Mouse (Mus musculus): Measurements from ENCODE around the gene Lingo3. TPM values are rescaled to one million over a fixed set of nuclear protein-coding genes. Genes with fewer than 3 reads are reported as not detected.

Gene Lingo3
- polyA plus RNA-seq, 1 experiment from 2014 or later, result 0.10 TPM

DNA sequence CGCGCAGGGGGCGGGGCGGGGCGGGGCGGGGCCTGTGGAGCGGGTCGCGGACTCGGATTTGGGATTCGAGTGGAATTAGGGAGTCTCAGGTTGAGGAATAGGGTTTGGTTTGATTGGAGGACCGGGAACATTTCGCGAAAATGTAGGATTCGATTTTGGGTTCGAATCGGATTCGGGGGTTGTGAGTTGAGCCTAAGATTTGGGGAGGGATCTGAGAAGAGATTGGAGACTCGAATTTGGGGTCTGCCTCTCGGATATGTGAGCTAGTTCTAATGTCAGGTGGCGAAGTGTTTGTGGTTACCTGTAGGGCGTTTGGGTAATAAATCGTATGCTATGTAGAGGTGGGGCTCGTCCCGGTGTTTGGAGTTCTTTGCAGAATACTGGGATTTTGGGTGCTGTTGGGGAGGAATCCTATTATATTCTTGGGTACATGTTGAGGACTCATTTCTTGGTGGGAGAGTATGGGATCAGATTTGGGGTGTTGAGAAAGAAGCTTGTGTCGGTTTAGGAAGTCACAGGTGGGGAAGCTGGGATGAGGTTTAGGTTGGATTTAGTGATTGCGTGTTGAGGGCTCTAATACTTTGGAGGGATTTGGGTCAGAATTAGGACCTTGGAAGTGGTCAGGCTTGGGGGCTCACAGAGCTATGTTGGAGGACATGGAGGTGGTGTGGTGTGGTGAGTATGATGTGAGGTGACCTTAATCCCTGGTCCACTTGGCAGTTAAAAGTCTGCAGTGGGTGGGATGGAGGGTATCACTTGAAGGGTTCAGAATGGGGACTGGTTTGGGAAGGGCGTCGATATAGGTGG is 16.6 kb downstream of the Lingo3 start:
- Histone ChIP-seq H3K27me3 (replicated peaks; ENCODE audit: control insufficient read depth, insufficient read depth, low read length) (no peaks in the 10 kb centered on the region), H3K36me3 (ENCODE audit: control insufficient read depth, insufficient read depth, low read length) (peaks cover 4% of the 10 kb centered on the region; the same call in 1 of the 2 replicates), H3K9ac (ENCODE audit: low read depth, low read length) (peak overlapping the region; percentile 94), H3K9me3 (ENCODE audit: control insufficient read depth, low read length) (no peaks in the 10 kb centered on the region), H3K4me1 (ENCODE audit: control insufficient read depth, insufficient read depth, low read length) (peaks cover 26% of the 10 kb centered on the region), H3K4me3 (ENCODE audit: low read length) (peak overlapping the region; percentile 73), H3K27ac (ENCODE audit: low read length) (peak overlapping the region; percentile 91), H3K4me2 (ENCODE audit: low read depth, low read length) (peak overlapping the region; percentile 93)
- WGBS, result 6% methylated on average over 28 of the region's 29 CpGs
- no peak for ATAC-seq

- Histone ChIP-seq H3K4me2 (ENCODE audit: low read depth, low read length) (peak within 1 kb of the TSS; percentile 93), H3K4me1 (ENCODE audit: control insufficient read depth, insufficient read depth, low read length) (peaks cover 26% of the 10 kb centered on the region), H3K27me3 (replicated peaks; ENCODE audit: control insufficient read depth, insufficient read depth, low read length) (no peaks in the 10 kb centered on the region), H3K27ac (ENCODE audit: low read length) (peak within 1 kb of the TSS; percentile 91), H3K9ac (ENCODE audit: low read depth, low read length) (peak within 1 kb of the TSS; percentile 94), H3K4me3 (ENCODE audit: low read length) (peak within 1 kb of the TSS; percentile 73), H3K9me3 (ENCODE audit: control insufficient read depth, low read length) (no peaks in the 10 kb centered on the region), H3K36me3 (ENCODE audit: control insufficient read depth, insufficient read depth, low read length) (peaks cover 4% of the 10 kb centered on the region; the same call in 1 of the 2 replicates)
- under 1% methylated on average over 78 of the region's 82 CpGs for WGBS
- peak; percentile 98 for ATAC-seq
Measured at GRCm38 (mm10) chr10:80826151-80827062, 17.4 kb downstream of the Lingo3 start, which contains the start of gene Oaz1. Gene Oaz1 (plus strand): TSS chr10:80826656.

GRCm38 (mm10) chr10:80824827-80825226 is 19.0 kb downstream of the Lingo3 start:
- Histone ChIP-seq H3K4me1 (ENCODE audit: control insufficient read depth, insufficient read depth, low read length) (peaks cover 13% of the 10 kb centered on the region), H3K27ac (ENCODE audit: low read length) (no peak overlapping the region), H3K9ac (ENCODE audit: low read depth, low read length) (no peak overlapping the region), H3K27me3 (replicated peaks; ENCODE audit: control insufficient read depth, insufficient read depth, low read length) (no peaks in the 10 kb centered on the region), H3K9me3 (ENCODE audit: control insufficient read depth, low read length) (no peaks in the 10 kb centered on the region), H3K36me3 (ENCODE audit: control insufficient read depth, insufficient read depth, low read length) (no peaks in the 10 kb centered on the region; the same call in 1 of the 2 replicates), H3K4me3 (ENCODE audit: low read length) (no peak overlapping the region), H3K4me2 (ENCODE audit: low read depth, low read length) (no peak overlapping the region)
- 63% methylated on average over 2 of the region's 2 CpGs for WGBS
- ATAC-seq, result no peak

DNA sequence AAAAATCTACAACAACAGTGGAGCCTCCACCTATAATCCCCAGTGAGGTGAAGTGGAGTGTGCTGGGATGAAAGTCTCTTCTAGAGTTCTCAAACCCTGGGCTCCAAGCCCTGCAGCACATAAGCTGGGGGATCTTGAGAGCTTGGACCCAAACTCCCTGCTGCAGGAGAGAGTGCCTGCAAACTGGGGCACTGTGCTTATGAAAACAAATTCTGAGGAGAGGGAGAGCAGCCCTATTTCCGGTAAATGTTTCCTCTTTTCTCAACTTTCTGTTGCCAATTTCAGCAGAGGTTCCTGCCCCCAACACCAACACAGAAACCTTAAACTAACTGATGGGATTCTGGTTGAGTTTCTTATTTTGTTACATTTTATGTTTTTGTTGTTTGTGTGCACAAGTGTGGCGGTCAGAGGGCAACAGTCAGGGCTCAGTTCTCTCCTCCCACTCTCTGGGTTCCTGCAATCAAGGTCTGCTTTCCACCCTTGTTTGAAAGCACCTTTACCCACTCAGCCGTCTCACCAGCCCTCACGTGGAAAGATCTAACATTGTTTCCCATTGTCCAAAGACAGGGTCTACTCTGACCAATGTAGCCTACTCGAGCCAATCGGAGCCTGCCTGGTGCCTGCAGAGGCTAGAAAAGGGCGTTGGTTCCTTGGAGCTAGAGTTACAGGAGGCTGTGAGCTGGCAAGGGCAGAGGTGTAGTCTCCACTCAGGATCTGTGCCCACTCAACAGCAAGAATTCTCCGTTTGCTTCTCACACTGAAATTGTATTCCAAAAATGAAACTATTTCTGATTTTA is 19.8 kb downstream of the Lingo3 start:
- no peak for ATAC-seq
- no peaks in the 10 kb centered on the region for H3K27me3 ChIP-seq (replicated peaks; ENCODE audit: control insufficient read depth, insufficient read depth, low read length)
- 63% methylated on average over 8 of the region's 8 CpGs for WGBS
- H3K36me3 ChIP-seq (ENCODE audit: control insufficient read depth, insufficient read depth, low read length), result no peaks in the 10 kb centered on the region; the same call in 1 of the 2 replicates
- H3K9me3 ChIP-seq (ENCODE audit: control insufficient read depth, low read length), result no peaks in the 10 kb centered on the region
- no peak overlapping the region for H3K4me2 ChIP-seq (ENCODE audit: low read depth, low read length)
- H3K9ac ChIP-seq (ENCODE audit: low read depth, low read length), result no peak overlapping the region
- no peak overlapping the region for H3K4me3 ChIP-seq (ENCODE audit: low read length)
- H3K4me1 ChIP-seq (ENCODE audit: control insufficient read depth, insufficient read depth, low read length), result peaks cover 7% of the 10 kb centered on the region
- H3K27ac ChIP-seq (ENCODE audit: low read length), result no peak overlapping the region

- 73% methylated on average over 1 of the region's 1 CpGs for WGBS
- Histone ChIP-seq H3K4me3 (ENCODE audit: low read length) (no peak overlapping the region), H3K9ac (ENCODE audit: low read depth, low read length) (no peak overlapping the region), H3K9me3 (ENCODE audit: control insufficient read depth, low read length) (no peaks in the 10 kb centered on the region), H3K4me1 (ENCODE audit: control insufficient read depth, insufficient read depth, low read length) (peaks cover 7% of the 10 kb centered on the region; the same call in 1 of the 2 replicates), H3K36me3 (ENCODE audit: control insufficient read depth, insufficient read depth, low read length) (no peaks in the 10 kb centered on the region; the same call in 1 of the 2 replicates), H3K4me2 (ENCODE audit: low read depth, low read length) (no peak overlapping the region), H3K27ac (ENCODE audit: low read length) (no peak overlapping the region), H3K27me3 (replicated peaks; ENCODE audit: control insufficient read depth, insufficient read depth, low read length) (no peaks in the 10 kb centered on the region)
- ATAC-seq, result no peak
Measured at GRCm38 (mm10) chr10:80823316-80823715, 20.5 kb downstream of the Lingo3 start.

DNA sequence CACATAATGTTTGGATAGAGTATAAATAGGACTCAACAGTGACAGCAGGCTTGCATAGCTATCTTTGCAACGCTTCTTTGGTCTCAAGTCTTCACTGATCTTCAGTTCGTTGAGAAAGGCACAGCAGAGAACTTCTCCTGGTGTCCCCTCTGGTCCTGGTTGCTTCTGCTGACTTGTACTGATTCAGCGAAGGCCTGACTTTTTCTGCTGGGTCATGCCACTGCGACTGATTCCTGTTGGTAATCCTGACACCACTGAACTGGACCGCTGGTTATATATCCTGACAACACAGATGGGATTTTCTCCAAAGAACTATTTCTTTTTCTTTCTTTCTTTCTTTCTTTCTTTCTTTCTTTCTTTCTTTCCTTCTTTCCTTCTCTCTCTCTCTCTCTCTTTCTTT is 21.3 kb downstream of the Lingo3 start:
- no peak for ATAC-seq
- Histone ChIP-seq H3K9ac (ENCODE audit: low read depth, low read length) (no peak overlapping the region), H3K4me2 (ENCODE audit: low read depth, low read length) (no peak overlapping the region), H3K4me1 (ENCODE audit: control insufficient read depth, insufficient read depth, low read length) (no peaks in the 10 kb centered on the region), H3K9me3 (ENCODE audit: control insufficient read depth, low read length) (no peaks in the 10 kb centered on the region), H3K27me3 (replicated peaks; ENCODE audit: control insufficient read depth, insufficient read depth, low read length) (no peaks in the 10 kb centered on the region), H3K36me3 (ENCODE audit: control insufficient read depth, insufficient read depth, low read length) (no peaks in the 10 kb centered on the region), H3K27ac (ENCODE audit: low read length) (no peak overlapping the region), H3K4me3 (ENCODE audit: low read length) (no peak overlapping the region)
- 93% methylated on average over 5 of the region's 5 CpGs for WGBS

- no peak for ATAC-seq
- H3K4me1 ChIP-seq (ENCODE audit: control insufficient read depth, insufficient read depth, low read length), result no peaks in the 10 kb centered on the region
- H3K9me3 ChIP-seq (ENCODE audit: control insufficient read depth, low read length), result no peaks in the 10 kb centered on the region
- H3K4me3 ChIP-seq (ENCODE audit: low read length), result no peak overlapping the region
- H3K27me3 ChIP-seq (replicated peaks; ENCODE audit: control insufficient read depth, insufficient read depth, low read length), result no peaks in the 10 kb centered on the region
- H3K4me2 ChIP-seq (ENCODE audit: low read depth, low read length), result no peak overlapping the region
- H3K36me3 ChIP-seq (ENCODE audit: control insufficient read depth, insufficient read depth, low read length), result no peaks in the 10 kb centered on the region
- H3K27ac ChIP-seq (ENCODE audit: low read length), result no peak overlapping the region
- H3K9ac ChIP-seq (ENCODE audit: low read depth, low read length), result no peak overlapping the region
- WGBS, result 45% methylated on average over 2 of the region's 2 CpGs
Measured at GRCm38 (mm10) chr10:80821991-80822390, 21.8 kb downstream of the Lingo3 start.

DNA sequence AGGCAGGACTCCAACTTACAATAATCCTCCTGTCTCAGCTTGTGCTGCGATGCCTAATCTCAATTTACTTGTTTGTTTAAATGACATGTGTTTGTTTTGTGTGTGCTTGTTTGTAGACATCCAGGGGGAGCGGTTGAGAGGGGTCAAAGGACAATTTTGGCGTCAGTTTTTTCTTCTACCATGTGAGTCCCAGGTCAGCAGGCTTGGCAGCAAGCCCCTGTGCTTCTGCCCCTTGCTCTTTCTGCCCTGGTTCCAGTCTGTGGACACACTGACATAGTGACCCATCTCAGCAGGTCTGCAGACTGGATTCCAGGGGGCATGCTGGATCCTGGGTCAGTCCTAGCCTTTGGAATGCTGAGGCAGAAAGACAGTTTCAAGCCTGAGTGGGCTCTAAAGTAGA is 24.4 kb downstream of the Lingo3 start:
- Histone ChIP-seq H3K4me1 (ENCODE audit: control insufficient read depth, insufficient read depth, low read length) (no peaks in the 10 kb centered on the region), H3K4me3 (ENCODE audit: low read length) (no peak overlapping the region), H3K27ac (ENCODE audit: low read length) (no peak overlapping the region), H3K4me2 (ENCODE audit: low read depth, low read length) (no peak overlapping the region), H3K36me3 (ENCODE audit: control insufficient read depth, insufficient read depth, low read length) (no peaks in the 10 kb centered on the region), H3K9ac (ENCODE audit: low read depth, low read length) (no peak overlapping the region), H3K9me3 (ENCODE audit: control insufficient read depth, low read length) (no peaks in the 10 kb centered on the region), H3K27me3 (replicated peaks; ENCODE audit: control insufficient read depth, insufficient read depth, low read length) (no peaks in the 10 kb centered on the region)
- 27% methylated on average over 3 of the region's 3 CpGs for WGBS
- ATAC-seq, result no peak
